Mouse (Mus musculus): Measurements from ENCODE around the gene Prkch.

GRCm38 (mm10) chr12:73590627-73591276 lies 6.2 kb downstream of the Prkch start:
- TF ChIP-seq CTCF (IDR thresholded peaks at IDR 0.05; ENCODE audit: low read depth) (no peak), EP300 (optimal IDR thresholded peaks at IDR 0.05) (no peak)

Data from stomach, postnatal 0 days (tissue).